Mouse (Mus musculus) ES-Bruce4 (cell line): ENCODE measurements at regions not wholly inside any gene's neighbourhood (a gene's known extent, or its start where the extent isn't known, plus 50 kb on each side); places are given as distances from the start of the nearest gene placed in this dataset.
"Not testable (repeated sequence)": the region's sequence is repeated elsewhere in the genome, so short reads cannot be mapped to it uniquely, and the experiment has no call there.

Experiments used
- H3K27ac ChIP-seq: 2 replicates; pipeline ENCODE4 v1.5.1; 2012; ENCODE audit warnings: low read length, inconsistent platforms; ENCODE audit not compliant: insufficient read depth
- H3K27me3 ChIP-seq: 2 replicates; pipeline ENCODE4 v1.6.1; 2012; ENCODE audit warnings: mild to moderate bottlenecking, low read length, inconsistent platforms; ENCODE audit not compliant: control insufficient read depth, poor library complexity, insufficient read depth, severe bottlenecking
- H3K36me3 ChIP-seq: 2 replicates; pipeline ENCODE4 v1.6.1; 2012; ENCODE audit warnings: inconsistent platforms, mild to moderate bottlenecking, low read length, moderate library complexity; ENCODE audit not compliant: control insufficient read depth, poor library complexity, insufficient read depth, severe bottlenecking
- H3K4me1 ChIP-seq: one replicate; pipeline ENCODE4 v1.8.1; 2011; ENCODE audit warnings: low read length; ENCODE audit not compliant: control insufficient read depth, insufficient read depth
- H3K4me3 ChIP-seq: 2 replicates; pipeline ENCODE4 v1.5.1; 2011; ENCODE audit warnings: low read depth, mild to moderate bottlenecking, low read length
- H3K9ac ChIP-seq: 2 replicates; pipeline ENCODE4 v1.6.1; 2012; ENCODE audit warnings: low read depth, mild to moderate bottlenecking, inconsistent platforms; ENCODE audit not compliant: poor library complexity, severe bottlenecking
- H3K9me3 ChIP-seq: replicated peaks from 2 replicates; pipeline ENCODE4 v1.6.1; 2012; ENCODE audit warnings: mild to moderate bottlenecking, low read length, inconsistent platforms; ENCODE audit not compliant: control insufficient read depth, poor library complexity, insufficient read depth, severe bottlenecking
- CTCF ChIP-seq: IDR thresholded peaks from one replicate; pipeline ENCODE4 v1.8.1; 2011; ENCODE audit warnings: low read depth, low read length
- EP300 ChIP-seq: IDR thresholded peaks from 2 replicates; pipeline ENCODE4 v1.6.1; 2011; ENCODE audit warnings: low read depth, low read length; ENCODE audit not compliant: insufficient read depth
- POLR2A ChIP-seq: IDR thresholded peaks from one replicate; pipeline ENCODE4 v1.8.1; 2011; ENCODE audit warnings: low read length; ENCODE audit not compliant: insufficient read depth

DNA sequence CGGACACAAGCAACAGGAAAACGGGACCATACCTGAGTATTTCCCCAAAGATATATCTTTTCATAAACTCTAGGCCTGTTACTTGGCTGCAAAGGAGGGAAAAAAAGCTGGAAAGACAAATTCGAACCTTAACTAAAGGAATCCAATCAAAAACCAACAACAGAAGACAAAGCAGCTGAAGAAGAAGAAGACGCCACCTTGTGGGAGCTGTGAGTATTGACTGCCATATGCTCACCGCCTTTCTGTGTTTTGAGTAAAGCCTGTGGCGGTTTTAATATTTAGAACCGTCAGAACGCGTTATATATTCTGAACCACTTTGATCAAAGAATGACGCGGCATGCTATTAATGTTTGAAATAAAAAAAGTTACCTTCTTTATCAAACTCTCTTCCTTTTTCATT, 126.9 kb upstream of the Sox5 start:
- H3K9ac ChIP-seq = no peak overlapping the region
- TF ChIP-seq CTCF (peak; percentile 15), POLR2A (no peak), EP300 (no peak)
- no peak overlapping the region for H3K27ac ChIP-seq
- no peak overlapping the region for H3K4me3 ChIP-seq
- H3K36me3 ChIP-seq = no peaks in the 10 kb centered on the region
- H3K9me3 ChIP-seq = no peaks in the 10 kb centered on the region
- H3K27me3 ChIP-seq = no peaks in the 10 kb centered on the region; the same call in 1 of the 2 replicates
- H3K4me1 ChIP-seq = no peaks in the 10 kb centered on the region

GRCm38 (mm10) chr6:144903156-144903555, 121.4 kb upstream of the Sox5 start:
- H3K27me3 ChIP-seq = no peaks in the 10 kb centered on the region; the same call in 1 of the 2 replicates
- no peak for TF ChIP-seq POLR2A
- TF ChIP-seq EP300 = no peak
- peaks cover 2% of the 10 kb centered on the region for H3K4me1 ChIP-seq
- H3K9ac ChIP-seq = no peak overlapping the region
- H3K4me3 ChIP-seq = no peak overlapping the region
- H3K36me3 ChIP-seq = no peaks in the 10 kb centered on the region
- no peaks in the 10 kb centered on the region for H3K9me3 ChIP-seq
- no peak overlapping the region for H3K27ac ChIP-seq

DNA sequence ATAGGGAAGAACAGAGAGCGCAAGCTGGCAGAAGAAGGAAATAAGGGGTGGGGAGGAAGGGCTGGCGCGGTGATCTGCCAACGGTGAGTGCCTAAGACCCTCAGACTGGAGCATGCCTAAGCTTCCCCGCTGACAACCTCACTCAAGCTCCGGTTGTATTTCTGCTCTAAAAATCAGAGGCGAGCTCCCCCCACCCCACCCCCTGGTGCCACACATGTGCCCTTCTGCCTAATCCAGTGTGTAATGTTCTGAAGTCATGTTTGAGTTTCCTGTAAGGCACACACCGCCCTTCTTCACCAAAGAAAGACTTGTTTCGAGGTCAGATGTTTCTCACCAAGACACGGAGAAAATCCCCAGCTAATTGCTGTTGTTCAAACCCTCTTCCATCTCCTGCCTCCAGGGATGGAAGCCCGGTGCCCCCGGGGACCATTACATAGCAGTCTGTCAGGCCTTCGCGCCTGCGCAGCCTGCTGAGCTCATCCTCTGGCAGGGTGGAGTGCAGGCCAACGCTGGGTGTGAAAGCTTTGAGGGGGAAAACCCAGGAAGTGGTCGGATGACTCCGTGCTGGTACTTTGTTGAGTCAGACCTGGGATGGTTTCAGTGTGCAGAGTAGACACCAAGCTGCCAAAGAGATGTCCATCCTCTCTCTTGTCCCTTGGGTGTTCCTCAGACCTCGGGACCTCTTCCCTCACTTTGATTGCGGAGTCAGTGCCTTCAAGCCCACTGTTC, 120.7 kb upstream of the Sox5 start:
- Histone ChIP-seq H3K36me3 (no peaks in the 10 kb centered on the region), H3K9ac (no peak overlapping the region), H3K27ac (no peak overlapping the region), H3K4me3 (no peak overlapping the region), H3K4me1 (peaks cover 2% of the 10 kb centered on the region), H3K27me3 (no peaks in the 10 kb centered on the region; the same call in 1 of the 2 replicates), H3K9me3 (no peaks in the 10 kb centered on the region)
- TF ChIP-seq CTCF (no peak), POLR2A (no peak), EP300 (no peak)

GRCm38 (mm10) chr6:144901825-144902224, 120.0 kb upstream of the Sox5 start:
- no peaks in the 10 kb centered on the region for H3K36me3 ChIP-seq
- TF ChIP-seq CTCF (no peak), EP300 (no peak), POLR2A (no peak)
- H3K9me3 ChIP-seq = no peaks in the 10 kb centered on the region
- peaks cover 2% of the 10 kb centered on the region for H3K4me1 ChIP-seq
- no peak overlapping the region for H3K27ac ChIP-seq
- H3K9ac ChIP-seq = no peak overlapping the region
- no peaks in the 10 kb centered on the region; the same call in 1 of the 2 replicates for H3K27me3 ChIP-seq
- H3K4me3 ChIP-seq = no peak overlapping the region

- H3K27me3 ChIP-seq, H3K4me1 ChIP-seq, H3K36me3 ChIP-seq, H3K9ac ChIP-seq, H3K27ac ChIP-seq, H3K4me3 ChIP-seq, H3K9me3 ChIP-seq: not testable (repeated sequence)
Measured at GRCm38 (mm10) chr6:144900858-144901257, 119.1 kb upstream of the Sox5 start.

GRCm38 (mm10) chr6:144897526-144897925, 115.7 kb upstream of the Sox5 start:
- Histone ChIP-seq H3K27me3 (no peaks in the 10 kb centered on the region), H3K4me1 (no peaks in the 10 kb centered on the region), H3K9ac (no peak overlapping the region), H3K27ac (no peak overlapping the region), H3K36me3 (no peaks in the 10 kb centered on the region), H3K4me3 (no peak overlapping the region), H3K9me3 (no peaks in the 10 kb centered on the region)
- TF ChIP-seq POLR2A = no peak
- TF ChIP-seq CTCF = no peak
